Mouse (Mus musculus): ENCODE data around the gene Itprid2. TPM values are rescaled to one million over a fixed set of nuclear protein-coding genes. Genes with fewer than 3 reads are reported as not detected.
"Not testable (repeated sequence)": the region's sequence is repeated elsewhere in the genome, so short reads cannot be mapped to it uniquely, and the experiment has no call there.

Gene Itprid2
- polyA plus RNA-seq (2015; fragmentation: Nextera tagmentation; extraction: Ambion mirVana), result 7.2 and 7.6 TPM in 2 replicates

DNA sequence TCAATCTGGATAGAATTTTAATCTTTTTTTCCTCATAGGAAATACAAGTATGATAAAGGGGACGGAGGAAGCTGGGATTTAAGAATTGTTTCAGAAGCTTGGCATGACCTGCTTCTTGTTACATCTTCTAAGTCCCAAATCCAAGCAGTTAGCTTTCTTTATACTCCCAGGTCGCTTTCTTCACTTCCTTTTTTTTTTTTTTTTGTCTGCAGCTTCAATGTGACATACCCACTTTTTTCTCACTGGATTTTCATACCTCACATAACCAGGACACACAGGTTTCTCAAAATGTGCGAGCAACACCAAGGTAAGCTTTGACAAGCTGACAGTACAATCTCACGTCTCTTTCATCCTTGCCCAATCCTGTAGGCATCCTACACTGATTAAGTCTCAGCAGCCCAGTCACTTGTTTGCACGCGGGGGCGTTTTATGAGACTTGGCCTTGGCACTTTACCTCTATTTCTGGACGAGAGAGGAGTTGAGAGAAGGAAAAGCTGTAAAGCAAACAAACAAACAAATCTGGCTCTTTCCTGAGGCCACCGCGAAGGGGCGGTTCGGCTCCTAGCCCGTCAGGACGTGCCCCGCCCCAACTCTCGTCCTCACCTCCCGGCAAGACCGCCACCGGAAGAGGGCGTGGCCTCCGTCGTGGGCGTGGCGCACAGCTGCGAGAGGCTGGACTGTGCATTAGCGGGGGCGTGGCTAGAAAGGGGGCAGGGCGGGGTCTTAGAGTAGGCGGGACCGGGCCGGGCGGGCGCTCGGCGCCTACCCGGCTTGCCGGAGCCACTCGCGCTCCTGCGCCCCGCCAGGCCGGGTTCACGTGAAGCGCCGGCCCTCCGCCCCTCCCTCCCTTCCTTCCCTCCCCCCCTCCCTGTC lies at the start of gene Itprid2:
Gene Itprid2 (plus strand): TSS at position 825 of the 873 bp plus-strand sequence.
- no peaks in the 10 kb centered on the region for H3K36me3 ChIP-seq (ENCODE audit: insufficient read depth, low read length)
- H3K9me3 ChIP-seq (ENCODE audit: low read length), result no peaks in the 10 kb centered on the region
- peak within 1 kb of the TSS; percentile 95 for H3K4me3 ChIP-seq (ENCODE audit: low read depth, low read length)
- peak within 1 kb of the TSS; percentile 90 for H3K27ac ChIP-seq (ENCODE audit: low read length)
- 6% methylated on average over 19 of the region's 46 CpGs for WGBS
- ATAC-seq (peak; percentile 100), DNase-seq (ENCODE audit: low spot score) (peak; percentile 98)
- H3K4me1 ChIP-seq (ENCODE audit: insufficient read depth, low read depth, low read length), result 0 out of 2 replicates have a peak, but pooled peaks cover 5% of the 10 kb centered on the region
- no peaks in the 10 kb centered on the region for H3K27me3 ChIP-seq (replicated peaks; ENCODE audit: insufficient read depth, low read length)
- TF ChIP-seq EP300 (IDR thresholded peaks at IDR 0.05), result no peak; the same call in 1 of the 2 replicates
- TF ChIP-seq CTCF (IDR thresholded peaks at IDR 0.05), result peak; percentile 49
- peak within 1 kb of the TSS; percentile 86 for H3K9ac ChIP-seq (replicated peaks; ENCODE audit: low read depth)
- peak within 1 kb of the TSS; percentile 93 for H3K4me2 ChIP-seq (replicated peaks; ENCODE audit: low read depth, low read length)

DNA sequence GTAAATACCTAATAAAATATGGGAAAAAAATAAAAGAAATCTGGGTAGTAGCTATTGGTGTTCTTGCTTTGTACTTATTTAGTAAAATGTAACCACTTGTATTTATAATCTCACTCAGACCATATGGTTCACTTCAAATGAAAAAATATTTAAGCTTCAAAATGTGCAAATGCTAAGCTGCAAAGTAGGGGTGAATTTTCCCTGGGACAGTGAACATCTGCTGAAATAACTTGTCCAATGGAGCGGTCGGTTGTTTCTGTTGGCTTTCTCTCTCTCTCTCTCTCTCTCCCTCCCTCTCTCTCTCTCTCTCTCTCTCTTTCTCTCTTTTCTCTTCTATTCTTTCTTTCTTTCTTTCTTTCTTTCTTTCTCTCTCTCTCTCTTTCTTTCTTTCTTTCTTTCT lies 39.0 kb upstream of the Itprid2 start:
- Histone ChIP-seq H3K4me3 (ENCODE audit: low read depth, low read length) (no peak overlapping the region), H3K36me3 (ENCODE audit: insufficient read depth, low read length) (no peaks in the 10 kb centered on the region), H3K27ac (ENCODE audit: low read length) (no peak overlapping the region), H3K4me2 (replicated peaks; ENCODE audit: low read depth, low read length) (no peak overlapping the region), H3K9me3 (ENCODE audit: low read length) (no peaks in the 10 kb centered on the region), H3K9ac (replicated peaks; ENCODE audit: low read depth) (no peak overlapping the region), H3K4me1 (ENCODE audit: insufficient read depth, low read depth, low read length) (no peaks in the 10 kb centered on the region), H3K27me3 (replicated peaks; ENCODE audit: insufficient read depth, low read length) (no peaks in the 10 kb centered on the region)
- TF ChIP-seq EP300 (IDR thresholded peaks at IDR 0.05) (no peak), CTCF (IDR thresholded peaks at IDR 0.05) (no peak)
- no peak for DNase-seq (ENCODE audit: low spot score)
- no peak for ATAC-seq
- WGBS, result 65% methylated on average over 2 of the region's 2 CpGs

DNA sequence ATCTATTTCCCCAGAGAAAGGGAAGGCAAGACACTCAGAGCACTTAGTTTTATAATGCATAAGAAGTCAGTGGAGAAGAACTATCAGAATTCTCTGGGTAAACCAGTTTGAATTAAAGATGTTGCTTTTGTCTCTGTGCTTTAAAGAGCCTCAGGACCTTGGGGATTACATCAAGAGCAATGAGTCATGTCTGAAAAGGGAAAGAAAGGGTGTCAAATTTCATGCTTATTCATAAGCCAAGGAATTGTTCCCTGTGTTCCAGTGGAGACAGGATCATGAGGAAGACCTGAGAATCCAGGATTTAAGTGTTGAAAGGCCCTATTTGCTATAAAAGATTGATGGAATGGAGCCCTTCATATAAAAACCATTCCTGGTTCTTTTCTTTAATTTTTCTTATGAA lies 38.1 kb upstream of the Itprid2 start:
- DNase-seq (ENCODE audit: low spot score), result peak; percentile 38
- Histone ChIP-seq H3K4me2 (replicated peaks; ENCODE audit: low read depth, low read length) (no peak overlapping the region), H3K4me3 (ENCODE audit: low read depth, low read length) (no peak overlapping the region), H3K4me1 (ENCODE audit: insufficient read depth, low read depth, low read length) (peaks cover 3% of the 10 kb centered on the region; the same call in 1 of the 2 replicates), H3K27ac (ENCODE audit: low read length) (no peak overlapping the region), H3K36me3 (ENCODE audit: insufficient read depth, low read length) (no peaks in the 10 kb centered on the region), H3K27me3 (replicated peaks; ENCODE audit: insufficient read depth, low read length) (no peaks in the 10 kb centered on the region), H3K9me3 (ENCODE audit: low read length) (no peaks in the 10 kb centered on the region), H3K9ac (replicated peaks; ENCODE audit: low read depth) (no peak overlapping the region)
- TF ChIP-seq CTCF (IDR thresholded peaks at IDR 0.05), result no peak
- no peak for TF ChIP-seq EP300 (IDR thresholded peaks at IDR 0.05)
- ATAC-seq, result no peak

DNA sequence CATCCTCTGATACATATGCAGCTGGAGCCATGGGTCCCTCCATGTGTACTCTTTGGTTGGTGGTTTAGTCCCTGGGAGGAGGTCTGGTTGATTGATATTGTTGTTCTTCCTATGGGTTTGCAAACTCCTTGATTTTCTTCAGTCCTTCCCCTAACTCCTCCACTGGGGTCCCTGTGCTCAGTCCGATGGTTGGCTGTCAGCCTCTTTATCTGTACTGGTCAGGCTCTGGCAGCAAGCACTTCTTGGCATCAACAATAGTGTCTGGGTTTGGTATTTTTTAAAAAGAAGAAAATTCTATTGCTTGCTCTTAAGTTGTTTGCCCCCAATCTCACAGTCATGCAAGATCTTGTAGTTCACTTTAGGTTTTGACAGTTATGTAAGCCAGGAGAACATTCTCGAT lies 34.0 kb upstream of the Itprid2 start:
- not testable (repeated sequence) for H3K9ac ChIP-seq (replicated peaks; ENCODE audit: low read depth); H3K9me3 ChIP-seq (ENCODE audit: low read length); H3K4me3 ChIP-seq (ENCODE audit: low read depth, low read length); H3K27ac ChIP-seq (ENCODE audit: low read length); H3K36me3 ChIP-seq (ENCODE audit: insufficient read depth, low read length); H3K27me3 ChIP-seq (replicated peaks; ENCODE audit: insufficient read depth, low read length); ATAC-seq; H3K4me2 ChIP-seq (replicated peaks; ENCODE audit: low read depth, low read length); DNase-seq (ENCODE audit: low spot score); H3K4me1 ChIP-seq (ENCODE audit: insufficient read depth, low read depth, low read length)
- WGBS, result 32% methylated on average over 2 of the region's 2 CpGs

DNA sequence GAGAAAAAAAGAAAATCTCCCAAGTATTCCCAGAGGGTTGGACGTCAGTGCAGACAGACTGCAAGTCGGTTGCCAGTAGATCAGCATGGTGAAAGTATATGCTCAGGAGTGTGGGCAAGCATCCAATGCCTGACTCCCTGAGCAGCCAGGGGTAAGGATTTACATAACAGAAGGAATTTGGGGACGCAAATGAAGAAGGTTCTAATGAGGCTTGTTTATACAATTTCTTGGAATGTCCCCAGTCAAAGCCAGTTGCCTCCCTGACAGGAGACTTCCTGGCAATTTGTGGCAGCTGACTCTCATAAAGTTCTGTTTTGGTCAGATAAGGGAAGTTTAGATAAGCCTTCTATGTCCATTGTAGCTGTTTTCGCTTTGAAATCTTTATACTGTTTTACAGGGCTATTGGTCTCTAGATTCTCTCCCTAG lies 33.4 kb upstream of the Itprid2 start:
- Histone ChIP-seq H3K36me3 (ENCODE audit: insufficient read depth, low read length) (no peaks in the 10 kb centered on the region), H3K27me3 (replicated peaks; ENCODE audit: insufficient read depth, low read length) (no peaks in the 10 kb centered on the region), H3K4me3 (ENCODE audit: low read depth, low read length) (no peak overlapping the region), H3K4me2 (replicated peaks; ENCODE audit: low read depth, low read length) (no peak overlapping the region), H3K9ac (replicated peaks; ENCODE audit: low read depth) (no peak overlapping the region), H3K9me3 (ENCODE audit: low read length) (no peaks in the 10 kb centered on the region), H3K4me1 (ENCODE audit: insufficient read depth, low read depth, low read length) (peaks cover 3% of the 10 kb centered on the region; the same call in 1 of the 2 replicates), H3K27ac (ENCODE audit: low read length) (no peak overlapping the region)
- 16% methylated on average over 4 of the region's 4 CpGs for WGBS
- ATAC-seq, result peak; percentile 16
- DNase-seq (ENCODE audit: low spot score), result peak; percentile 41
- TF ChIP-seq EP300 (IDR thresholded peaks at IDR 0.05), result peak; percentile 54; the same call in 1 of the 2 replicates
- TF ChIP-seq CTCF (IDR thresholded peaks at IDR 0.05), result no peak

DNA sequence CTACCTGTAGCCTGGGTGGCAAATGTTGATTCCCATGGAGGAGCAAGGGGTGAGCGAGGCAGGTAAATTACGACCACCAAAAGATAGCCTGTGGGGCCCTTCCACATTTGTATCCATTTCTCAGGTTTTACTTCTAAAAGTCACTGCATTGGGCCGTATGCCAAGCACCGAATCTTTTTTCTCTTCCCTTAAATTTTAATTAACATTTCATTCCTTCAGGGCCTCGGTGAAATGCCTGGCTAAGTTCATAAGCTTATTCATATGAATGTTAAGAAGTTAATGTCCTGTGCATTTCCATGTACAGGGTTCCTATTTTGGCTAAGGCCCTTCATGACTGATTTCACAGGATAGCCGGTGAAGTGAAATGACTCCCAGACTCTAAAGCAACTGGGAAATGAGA lies 32.8 kb upstream of the Itprid2 start:
- TF ChIP-seq CTCF (IDR thresholded peaks at IDR 0.05) (no peak), EP300 (IDR thresholded peaks at IDR 0.05) (no peak)
- no peak overlapping the region for H3K9ac ChIP-seq (replicated peaks; ENCODE audit: low read depth)
- ATAC-seq, result no peak
- H3K4me1 ChIP-seq (ENCODE audit: insufficient read depth, low read depth, low read length), result peaks cover 3% of the 10 kb centered on the region; the same call in 1 of the 2 replicates
- no peaks in the 10 kb centered on the region for H3K36me3 ChIP-seq (ENCODE audit: insufficient read depth, low read length)
- no peak overlapping the region for H3K27ac ChIP-seq (ENCODE audit: low read length)
- no peaks in the 10 kb centered on the region for H3K27me3 ChIP-seq (replicated peaks; ENCODE audit: insufficient read depth, low read length)
- WGBS, result 70% methylated on average over 6 of the region's 6 CpGs
- H3K9me3 ChIP-seq (ENCODE audit: low read length), result no peaks in the 10 kb centered on the region
- DNase-seq (ENCODE audit: low spot score), result no peak
- H3K4me2 ChIP-seq (replicated peaks; ENCODE audit: low read depth, low read length), result no peak overlapping the region
- no peak overlapping the region for H3K4me3 ChIP-seq (ENCODE audit: low read depth, low read length)

Measured in lung, postnatal 0 days (tissue).